Mouse (Mus musculus) ovary, postnatal 14 days (tissue): ENCODE data around the gene Tmem17.

ENCODE experiments used
- DNase-seq: peaks from one replicate; pipeline ENCODE4 v3.0.0; 2022; ENCODE audit warnings: low spot score

The Tmem17 gene

DNA sequence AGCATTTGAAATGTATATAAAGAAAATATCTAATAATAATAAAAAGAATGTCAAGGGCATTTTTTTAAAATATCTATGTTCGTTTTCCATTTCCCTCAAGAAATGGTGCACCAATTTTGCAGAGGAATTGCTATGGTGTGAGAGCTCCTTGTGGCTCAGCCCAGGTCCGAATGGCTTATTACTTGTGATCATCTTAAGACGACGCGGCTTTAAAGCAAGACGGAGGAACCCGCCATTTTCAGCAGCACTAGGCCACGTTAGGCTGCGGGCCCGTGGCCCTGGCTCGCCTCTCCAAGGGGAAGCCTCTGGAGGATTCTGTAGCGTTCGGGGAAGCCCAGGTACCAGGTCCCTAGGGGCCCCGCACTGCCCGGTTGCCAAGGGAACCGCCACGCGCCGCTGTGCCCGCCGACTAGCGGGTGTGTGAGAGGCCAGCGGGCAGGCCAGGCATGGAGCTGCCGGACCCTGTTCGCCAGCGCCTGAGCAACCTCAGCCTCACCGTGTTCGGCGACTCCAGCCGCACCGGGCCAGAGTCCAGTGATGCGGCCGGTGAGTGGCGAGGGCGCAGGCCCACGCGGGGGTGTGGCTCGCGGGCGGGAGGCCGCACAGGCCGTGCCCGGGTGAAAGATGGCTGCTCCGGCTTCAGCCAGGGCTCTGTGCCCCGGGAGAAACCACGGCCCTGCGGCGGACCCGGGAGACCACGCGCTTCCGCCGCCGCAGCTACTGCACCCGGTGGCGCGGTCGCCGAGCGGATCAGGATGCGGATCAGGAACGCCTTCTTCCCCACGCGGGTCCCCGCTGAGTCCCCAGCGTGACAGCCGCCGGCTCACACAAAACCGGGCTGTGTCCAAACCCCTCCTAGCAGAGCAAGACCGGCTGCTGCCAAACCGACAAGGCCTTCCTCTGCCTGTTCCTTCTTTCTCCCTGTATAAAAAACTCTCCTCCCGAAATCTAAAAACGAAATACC, at the start of gene Tmem17:
Gene Tmem17, plus strand, starts transcription at position 51 of the 964 bp plus-strand sequence.
- DNase-seq, result peak; percentile 90

DNA sequence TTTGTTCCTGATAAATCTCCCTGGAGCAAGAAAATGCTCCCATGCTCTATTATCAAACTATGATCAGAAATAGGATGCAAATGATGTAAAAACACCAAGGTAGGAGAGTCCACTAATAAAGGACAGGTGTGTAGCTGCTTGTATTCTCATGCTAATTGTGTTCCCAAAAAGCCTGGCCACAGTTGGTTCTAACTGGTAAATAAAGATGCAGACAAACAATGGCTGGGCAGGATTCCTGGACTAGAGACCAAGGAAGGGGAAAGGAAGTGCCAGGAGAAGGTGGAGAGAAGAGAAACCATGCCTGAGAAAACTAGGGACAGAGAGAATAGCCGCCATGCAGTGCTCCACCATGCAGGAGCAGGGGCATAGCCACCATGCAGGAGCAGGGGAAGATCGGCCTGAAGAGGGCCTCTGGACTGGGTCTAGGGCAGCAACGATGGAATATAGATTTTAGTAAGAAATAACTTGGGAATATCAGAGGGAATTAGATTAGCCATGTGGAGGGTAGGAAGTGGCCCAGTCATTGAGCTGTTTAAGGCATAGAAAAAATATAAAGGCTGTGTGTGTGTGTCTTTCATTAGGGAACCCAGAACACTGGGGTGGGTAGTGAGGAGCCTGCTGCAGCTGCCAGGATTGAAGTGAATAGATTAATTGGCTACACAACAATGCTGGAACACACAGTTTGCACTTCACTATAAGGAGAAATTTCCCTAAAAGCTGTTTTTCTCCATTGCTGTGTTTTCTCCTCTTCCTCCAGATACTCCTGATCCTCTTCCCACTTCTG, 31.9 kb upstream of the Tmem17 start:
- no peak for DNase-seq

DNA sequence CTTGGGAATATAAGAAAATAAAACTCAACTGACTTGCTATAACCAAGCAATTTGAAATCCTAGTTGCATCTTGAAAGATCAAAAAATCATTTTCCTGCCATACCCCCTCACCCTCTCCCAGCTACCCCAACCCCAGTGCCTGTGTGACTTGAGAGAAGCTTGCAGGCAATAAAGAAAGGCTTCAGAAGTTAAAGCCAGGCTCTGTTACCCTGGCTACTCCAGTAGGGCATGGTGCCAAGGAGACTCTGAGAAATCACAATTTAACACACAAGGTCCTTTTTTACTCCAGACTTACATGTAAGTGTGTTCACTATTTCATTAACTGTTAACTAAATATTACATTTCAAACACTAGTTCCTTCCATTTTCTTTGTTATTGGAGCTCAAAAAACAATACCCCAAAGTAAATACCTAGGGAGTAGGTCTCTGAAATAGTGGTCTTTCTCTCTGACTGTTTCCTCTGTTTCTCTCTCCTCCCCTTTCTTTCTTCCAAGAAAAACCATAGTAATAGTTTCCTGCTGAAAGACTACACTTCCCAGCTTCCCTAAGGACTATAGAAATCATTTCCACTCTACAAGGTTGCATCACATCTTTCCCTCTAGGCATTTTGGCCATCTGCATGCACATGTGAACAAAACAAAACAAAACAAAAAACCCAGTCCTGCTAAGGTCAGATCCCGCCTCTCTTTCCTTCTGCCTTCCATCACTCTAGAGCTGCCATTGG, 30.1 kb upstream of the Tmem17 start:
- DNase-seq, result no peak

DNA sequence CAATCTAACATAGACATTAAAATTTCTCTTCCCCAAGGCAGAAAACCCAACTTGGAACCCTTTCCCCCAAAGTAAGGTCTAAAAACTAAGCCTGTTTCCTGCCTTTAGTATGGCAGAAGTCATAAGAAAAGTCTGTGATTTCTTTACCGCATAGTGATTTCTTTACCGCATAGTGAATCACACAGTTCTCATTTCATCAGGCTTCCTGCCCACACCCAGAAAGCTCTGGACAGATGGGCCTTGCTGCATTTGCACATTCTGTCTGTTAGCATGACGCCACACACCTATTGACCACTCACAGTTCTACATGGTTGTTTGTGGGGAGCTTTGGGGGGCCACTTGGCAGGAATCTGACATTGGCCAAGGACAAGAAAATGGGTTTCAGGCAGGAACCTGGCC, 29.5 kb upstream of the Tmem17 start:
- no peak for DNase-seq

DNA sequence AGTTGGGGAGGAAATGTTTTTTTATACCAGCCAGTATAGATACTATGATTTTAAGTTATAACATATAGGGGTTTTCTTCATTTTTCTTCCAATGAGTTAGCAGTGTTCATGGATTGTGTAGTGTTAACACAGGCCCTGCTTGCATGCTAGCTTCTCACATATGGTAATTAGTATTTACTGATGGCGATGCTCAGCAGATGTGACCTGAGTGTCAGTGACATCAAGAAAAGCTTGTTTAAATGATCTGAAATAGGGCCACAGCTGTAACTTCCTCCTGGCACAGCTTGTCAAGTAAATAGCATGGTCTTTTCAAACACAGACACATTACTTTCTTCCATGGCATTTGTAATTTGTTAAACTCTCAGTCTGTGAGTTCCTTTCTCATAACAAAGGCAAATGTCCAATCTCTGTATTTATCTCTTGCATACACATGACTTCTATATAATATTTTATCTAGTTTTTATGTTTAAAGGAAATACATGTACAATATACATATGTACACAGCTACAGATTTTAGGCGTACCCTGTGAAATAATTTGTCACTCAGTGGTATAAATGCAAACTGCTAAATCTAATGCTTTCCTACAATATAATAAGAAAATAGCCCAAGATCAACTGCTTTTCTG, 18.1 kb upstream of the Tmem17 start:
- no peak for DNase-seq

DNA sequence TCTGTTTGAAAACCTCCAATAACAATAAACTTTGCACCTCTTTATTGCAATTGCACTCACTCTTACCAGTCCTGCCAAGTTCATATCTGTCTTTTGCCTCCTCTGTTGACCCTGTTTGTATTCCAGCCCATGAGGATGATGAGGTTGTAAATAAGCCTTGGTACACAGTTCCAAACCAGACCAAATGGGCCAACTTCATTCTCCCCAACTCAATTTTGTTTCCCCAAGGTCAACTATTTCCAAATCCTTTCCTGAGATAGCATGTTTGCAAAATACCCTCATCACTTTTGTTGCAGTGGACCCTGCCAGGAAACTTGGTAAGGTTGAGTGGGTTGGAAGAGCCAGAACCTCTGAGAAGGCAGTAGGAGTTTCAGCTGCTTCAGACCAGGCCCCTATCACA, 16.9 kb upstream of the Tmem17 start:
- no peak for DNase-seq

DNA sequence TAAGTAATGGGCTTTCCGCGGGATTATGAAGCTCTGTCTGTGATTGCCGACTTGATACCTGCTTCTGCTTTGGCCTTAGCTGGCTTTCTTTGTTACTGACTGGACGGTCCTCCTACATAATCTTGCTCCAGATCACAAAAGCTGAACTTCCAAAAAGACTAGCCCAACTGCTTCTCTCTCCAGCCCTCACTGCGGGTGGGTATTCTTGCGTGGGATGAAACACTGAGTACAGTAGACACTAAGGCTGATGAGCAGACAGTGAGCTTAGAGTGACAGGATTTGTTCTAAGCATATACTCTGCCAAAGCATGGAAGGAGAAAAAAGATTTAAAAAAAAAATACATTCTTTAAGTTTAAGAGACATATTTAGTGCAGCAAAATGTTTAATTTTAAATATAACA, 12.5 kb upstream of the Tmem17 start:
- no peak for DNase-seq

DNA sequence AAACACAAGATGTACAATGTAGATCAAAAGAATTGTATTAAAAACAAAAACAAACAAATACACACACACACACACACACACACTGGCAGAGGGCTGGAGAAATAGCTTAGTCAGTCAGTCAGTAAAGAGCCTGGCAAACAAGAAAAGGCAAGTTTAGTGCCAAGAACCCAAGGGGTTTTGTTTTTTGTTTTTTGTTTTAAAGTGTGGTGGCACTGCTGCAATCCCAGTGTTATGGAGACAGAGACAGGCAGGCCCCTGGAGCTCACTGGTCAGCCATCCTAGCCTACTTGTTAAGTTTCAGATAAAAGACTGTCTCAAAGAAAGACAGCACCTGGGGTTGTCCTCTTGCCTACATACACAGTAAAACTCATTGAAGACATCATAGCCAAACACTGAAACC, 12.0 kb upstream of the Tmem17 start:
- DNase-seq, result no peak

DNA sequence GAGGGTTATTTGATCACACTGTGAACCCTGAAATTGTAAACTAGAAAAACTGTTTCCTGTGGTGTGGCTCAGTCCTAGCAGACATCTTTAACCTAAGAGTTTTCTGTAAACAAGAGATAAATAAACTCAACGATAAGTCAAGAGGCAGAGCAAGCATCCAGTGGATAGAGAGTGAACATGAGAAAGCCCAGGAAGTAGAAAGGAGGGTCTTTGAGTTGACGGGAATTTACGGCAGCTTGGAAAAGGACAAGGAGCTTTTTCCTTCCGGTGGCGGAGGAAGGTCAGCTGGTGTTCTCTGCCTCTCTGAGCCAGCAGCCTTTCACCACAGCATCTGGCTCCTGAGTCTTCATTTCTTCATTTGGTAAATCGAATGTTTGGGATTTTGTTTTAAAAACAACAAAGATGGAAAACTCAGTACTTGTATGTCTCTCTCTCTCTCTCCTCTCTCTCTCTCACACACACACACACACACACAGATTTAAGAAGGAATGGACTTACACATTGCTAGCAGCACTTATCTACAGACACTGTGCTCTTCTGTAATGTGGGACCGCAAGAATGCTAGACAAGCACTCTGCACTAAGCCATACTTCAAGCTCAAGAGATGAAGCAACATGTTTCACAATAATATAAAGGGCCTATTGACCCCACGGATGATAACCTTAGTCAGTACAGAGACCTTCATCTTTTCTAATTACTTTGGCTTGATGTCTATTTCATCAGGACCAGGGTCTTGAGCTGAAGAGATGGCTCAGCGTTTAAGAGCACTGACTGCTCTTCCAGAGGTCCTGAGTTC, 10.9 kb upstream of the Tmem17 start:
- DNase-seq, result no peak

DNA sequence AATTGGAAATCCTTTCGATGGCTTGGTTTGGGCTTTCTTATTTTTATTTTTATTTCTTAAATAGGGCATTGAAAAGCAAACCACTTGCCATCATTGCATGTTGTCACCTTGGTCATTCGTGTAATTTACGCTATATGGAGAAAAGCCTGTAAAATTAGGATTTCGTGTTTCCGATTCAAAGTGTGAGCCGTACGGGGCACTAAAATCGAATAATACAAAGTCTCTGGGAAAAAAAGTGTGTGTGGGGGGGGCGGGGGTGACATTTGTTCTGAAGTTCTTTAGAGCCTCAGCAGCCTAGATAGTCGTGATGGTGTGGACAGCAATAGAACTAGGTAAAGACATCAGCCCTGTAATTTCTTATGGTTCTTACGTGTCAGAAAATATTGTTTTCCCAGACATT, 1.2 kb downstream of the Tmem17 start:
- no peak for DNase-seq

DNA sequence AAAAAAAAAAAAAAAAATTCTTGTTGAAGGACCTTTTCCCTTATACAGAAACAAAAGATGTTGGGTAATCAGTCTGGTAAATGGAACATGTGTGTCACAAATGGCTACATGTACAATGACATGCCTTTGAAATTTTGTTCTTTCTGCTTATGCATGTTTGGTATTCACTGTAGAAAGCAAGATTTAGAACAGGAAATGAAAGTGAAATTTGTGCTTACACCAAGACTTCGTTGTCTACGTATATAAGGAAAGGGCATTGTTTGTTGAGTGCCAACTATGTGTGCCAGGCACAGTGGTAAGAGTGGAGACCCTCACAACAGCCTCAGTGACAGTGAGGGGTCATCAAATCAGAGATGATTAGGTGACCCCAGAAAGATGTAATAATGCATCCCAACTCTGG, 3.2 kb downstream of the Tmem17 start:
- DNase-seq, result no peak

DNA sequence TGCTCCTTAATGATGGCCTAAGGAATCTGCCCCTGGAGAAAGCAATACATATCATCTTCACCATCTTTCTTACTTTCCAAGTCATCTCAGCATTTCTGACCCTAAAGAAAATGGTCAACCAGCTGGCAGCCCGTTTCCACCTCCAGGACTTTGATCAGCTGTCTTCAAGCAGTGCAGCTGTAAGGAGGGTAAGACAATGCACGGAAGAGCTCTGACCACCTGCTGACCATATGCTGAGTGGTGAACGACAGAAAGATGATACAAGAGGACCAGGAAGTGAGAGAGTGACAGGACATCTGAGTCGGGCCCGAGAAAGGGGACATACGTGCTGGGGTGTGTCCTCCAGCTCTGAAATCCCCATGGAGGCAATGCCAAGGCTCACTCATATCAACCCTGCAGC, 6.6 kb downstream of the Tmem17 start:
- DNase-seq, result no peak

DNA sequence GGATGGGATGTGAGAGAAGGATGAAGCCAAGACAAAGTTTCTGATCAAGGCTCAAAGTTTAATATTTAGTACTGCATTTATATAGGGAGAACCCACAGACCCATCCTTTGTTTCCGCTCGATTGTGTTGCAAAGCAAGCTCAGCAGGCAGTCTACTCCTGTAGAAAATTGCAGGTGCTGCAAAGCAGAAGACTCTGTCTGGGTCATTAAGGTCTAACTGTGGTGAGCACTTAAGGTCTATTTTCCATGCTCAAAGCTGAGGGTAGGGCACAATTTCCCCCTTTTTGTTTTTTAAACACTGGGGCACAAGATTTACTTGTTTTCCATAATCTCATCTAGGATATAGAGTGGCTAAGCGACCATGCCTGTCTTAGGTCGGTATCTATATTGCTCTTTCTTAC, 8.4 kb downstream of the Tmem17 start:
- no peak for DNase-seq

DNA sequence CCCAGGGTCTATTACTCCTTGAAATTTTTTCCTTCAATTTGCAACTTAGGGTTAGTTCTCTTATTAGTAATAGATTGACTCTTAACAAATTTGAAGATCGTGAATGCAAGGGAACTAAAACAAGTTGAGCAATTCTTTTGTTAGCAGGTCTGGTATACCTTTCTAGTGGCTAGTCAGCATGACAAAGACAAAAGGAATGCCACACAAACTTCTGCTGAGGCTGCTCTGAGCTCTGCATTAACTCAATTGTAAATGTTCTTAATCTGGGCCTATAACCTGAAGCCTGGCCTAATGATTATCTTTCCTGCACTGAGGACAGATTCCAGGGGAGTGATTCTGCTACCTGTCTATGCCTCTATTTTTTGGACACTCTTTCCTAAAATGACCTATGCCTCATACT, 12.7 kb downstream of the Tmem17 start:
- no peak for DNase-seq

DNA sequence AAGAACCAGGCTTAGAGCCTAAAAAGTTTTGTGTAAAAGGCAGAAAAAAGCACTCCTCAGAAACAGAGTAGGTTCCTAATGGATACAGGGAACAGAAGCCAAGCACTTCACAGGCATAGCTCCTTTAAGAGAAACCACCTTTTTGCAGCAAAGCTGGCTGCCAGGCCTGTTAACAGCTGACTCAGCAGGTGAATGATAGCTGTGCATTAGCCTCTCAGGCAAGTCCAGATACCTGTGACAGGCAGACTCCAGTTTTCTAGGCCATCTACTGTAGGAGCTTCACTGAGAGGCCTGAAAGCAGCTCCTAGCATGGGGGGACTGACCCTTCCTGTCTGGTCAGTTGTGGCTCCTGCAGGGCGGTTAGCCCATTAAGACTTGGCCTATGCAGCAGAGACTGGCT, 28.7 kb downstream of the Tmem17 start:
- DNase-seq, result no peak

DNA sequence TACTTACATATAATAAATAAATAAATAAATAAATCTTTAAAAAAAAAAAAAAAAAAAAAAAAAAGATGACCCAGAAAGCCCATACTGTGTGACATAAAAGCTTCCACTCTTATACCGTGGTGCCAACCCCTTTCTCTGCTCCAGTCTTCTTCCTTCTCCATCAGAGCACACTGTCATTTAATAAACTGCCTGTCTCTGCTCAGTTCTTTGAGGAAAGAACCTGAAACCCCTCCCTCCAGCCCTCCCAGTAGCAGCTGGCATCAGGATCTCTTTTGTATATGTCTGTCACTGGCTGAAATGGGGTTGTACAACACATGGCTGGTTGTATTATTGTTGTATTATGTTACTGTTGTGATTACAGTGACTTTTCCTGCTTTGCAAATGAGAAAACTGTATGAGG, 48.2 kb downstream of the Tmem17 start:
- DNase-seq, result no peak

DNA sequence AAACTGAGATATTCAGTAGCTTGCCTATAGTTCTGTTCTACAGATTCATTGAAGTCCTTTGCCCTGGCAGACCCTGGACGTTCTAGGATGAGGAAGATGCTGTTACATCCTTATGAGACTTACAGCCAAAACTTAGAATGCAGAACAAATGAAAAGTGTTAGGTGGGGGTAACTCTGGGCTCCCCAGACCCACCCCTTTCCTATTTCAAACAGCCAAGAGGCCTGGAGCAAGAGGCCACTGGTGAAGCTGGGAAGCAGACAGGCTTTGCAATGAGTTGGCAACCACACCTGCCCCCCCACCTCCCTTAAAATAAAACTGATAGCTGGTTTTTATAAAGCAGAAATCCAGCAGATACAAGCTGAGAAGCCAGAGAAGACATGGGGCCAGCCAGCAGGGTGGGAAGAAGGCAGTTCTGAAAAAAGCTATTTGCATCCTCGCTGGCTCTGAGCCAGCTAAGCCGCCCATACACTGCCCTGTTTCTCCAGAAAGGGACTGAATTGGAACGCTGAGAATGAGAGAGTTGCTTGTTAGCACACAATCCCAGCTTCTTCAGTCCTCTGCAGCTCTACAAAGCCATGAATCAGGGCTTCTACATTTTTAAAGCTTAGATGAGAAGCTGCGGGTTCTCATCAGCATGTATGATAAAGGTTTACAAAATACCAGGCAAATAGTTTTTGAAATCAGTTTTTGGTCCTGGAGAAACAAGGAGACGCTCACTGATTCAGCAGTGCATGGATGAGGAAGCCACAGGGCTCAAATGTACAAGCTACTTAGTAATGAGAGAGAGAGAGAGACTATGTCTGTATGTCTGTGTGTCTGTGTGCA, 48.8 kb downstream of the Tmem17 start:
- peak; percentile 51 for DNase-seq

DNA sequence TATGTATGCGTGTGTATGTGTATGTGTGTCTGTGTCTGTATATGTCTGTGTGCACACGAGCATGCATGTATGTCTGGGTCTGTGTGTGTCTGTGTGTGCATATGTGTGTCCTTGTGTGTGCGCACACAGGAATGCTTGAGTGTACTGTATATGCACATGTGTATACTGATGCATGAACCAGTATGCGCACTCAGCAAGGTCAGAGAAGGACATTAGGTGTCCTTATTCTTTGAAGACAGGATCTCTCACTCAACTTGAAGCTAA, 49.4 kb downstream of the Tmem17 start:
- DNase-seq, result no peak

DNA sequence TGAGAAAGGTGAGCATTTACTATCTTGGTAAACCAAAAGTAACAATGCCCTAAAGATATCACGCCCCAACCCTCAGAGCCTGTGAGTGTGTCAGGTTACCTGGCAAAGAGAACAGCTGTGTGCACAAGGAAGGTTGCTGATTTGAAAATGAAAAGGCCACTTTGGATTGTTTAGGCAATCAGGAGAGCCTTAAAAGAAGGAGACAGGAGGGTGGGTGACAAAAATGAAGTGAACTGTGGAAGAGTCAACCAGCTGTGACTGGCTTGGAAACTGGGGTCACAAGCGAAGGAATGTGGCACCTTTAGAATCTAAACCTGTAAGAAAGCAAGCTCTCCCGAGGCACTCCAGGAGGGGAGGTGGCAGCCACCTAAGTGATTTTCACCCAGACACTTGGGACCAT, 51.8 kb downstream of the Tmem17 start:
- no peak for DNase-seq

DNA sequence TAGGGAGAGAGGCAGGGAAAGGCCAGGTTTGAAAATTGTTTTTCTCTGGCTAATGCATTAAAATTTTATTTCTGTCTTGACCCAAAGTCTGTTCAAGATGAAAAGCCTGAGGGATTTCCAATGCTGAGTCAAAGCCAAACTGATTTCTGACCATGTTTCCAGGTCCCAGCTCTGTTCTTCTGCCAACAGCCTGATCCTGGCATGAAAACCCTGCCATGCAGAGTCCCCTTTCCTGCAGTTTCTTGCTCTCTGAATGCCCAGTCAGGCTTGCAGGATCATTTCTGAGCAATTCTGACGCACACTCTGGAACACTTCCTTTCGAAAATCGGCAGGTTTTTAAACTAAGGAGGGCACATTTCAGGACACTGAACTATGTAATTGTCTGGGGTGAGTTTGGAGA, 52.8 kb downstream of the Tmem17 start:
- no peak for DNase-seq
